Mouse (Mus musculus) gastrocnemius, adult 18-20 months (tissue): ENCODE data around the gene Tspear. TPM values are rescaled to one million over a fixed set of nuclear protein-coding genes. Genes with fewer than 3 reads are reported as not detected.
"Not testable (repeated sequence)": the region's sequence is repeated elsewhere in the genome, so short reads cannot be mapped to it uniquely, and the experiment has no call there.

Experiments
- DNase-seq: peaks from one replicate; pipeline ENCODE4 v3.0.0; 2021; ENCODE audit warnings: low spot score
- total RNA-seq, 2 experiments: library from RNA; stranded (reverse); gene quantifications; 2 replicates each; pipeline ENCODE4 v1.2.3; 2021

Tspear gene
- total RNA-seq, 2 experiments from 2014 or later = not detected

DNA sequence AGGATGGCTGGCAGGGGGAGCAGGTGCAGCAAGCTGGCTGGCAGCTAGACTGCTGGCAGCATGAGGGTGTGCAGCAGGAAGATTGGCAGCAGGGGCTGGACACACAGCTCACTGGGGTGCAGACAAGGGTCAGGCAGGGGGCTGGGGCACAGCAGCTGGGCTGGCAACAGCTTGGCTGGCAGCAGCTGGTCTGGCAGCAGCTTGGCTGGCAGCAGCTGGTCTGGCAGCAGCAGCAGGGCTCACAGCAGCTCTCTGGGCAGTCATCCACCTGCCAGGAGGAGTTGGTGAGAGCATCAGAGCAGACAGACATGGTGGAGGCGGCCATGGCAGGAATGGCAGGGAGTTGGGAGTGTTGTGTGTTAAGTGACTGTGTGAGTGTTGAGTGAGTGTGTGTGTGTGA is 101.5 kb downstream of the Tspear start, which contains the start of gene Gm7137:
Gene Gm7137, minus strand, starts transcription at position 325 of the 400 bp plus-strand sequence.
- not testable (repeated sequence) for DNase-seq

DNA sequence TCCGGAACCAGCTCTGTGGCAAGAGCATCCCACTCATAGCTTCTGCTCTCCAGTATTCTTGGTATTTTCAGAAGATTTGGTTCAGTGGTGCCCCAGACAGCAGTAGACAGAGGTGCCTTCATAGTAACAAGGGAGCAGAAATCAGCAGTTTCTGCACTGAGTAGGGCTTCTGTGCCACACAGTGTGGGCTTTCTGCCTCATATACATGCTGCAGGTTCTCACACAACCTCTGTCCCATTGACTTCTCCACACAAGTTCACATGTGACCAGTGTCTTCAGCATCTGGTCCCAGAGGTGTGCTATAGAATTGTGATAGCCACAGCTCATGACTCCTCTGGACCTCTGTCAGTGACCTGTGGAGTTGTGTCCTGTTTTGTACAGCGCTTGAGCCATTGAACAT is 102.3 kb downstream of the Tspear start:
- DNase-seq = no peak

DNA sequence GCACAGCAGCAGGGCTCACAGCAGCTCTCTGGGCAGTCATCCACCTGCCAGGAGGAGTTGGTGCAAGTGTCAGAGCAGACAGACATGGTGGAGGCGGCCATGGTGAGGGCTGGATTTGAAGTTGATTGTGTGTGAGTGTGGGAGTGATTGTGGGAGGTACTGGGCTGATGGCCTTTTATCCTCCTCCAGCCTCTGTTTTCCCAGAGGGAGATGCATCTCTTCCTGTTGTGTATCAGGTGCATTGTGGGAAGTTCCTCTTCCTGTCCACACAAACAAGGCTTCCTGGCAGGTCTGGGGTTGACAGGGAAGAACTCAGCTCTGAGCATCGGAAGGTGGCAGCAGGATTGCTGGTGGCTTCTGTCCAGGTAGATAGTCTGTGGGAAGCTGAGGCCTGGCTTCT is 108.6 kb downstream of the Tspear start, which contains the start of gene Gm9639:
Gene Gm9639, minus strand, starts transcription at position 101 of the 400 bp plus-strand sequence.
- DNase-seq = no peak

DNA sequence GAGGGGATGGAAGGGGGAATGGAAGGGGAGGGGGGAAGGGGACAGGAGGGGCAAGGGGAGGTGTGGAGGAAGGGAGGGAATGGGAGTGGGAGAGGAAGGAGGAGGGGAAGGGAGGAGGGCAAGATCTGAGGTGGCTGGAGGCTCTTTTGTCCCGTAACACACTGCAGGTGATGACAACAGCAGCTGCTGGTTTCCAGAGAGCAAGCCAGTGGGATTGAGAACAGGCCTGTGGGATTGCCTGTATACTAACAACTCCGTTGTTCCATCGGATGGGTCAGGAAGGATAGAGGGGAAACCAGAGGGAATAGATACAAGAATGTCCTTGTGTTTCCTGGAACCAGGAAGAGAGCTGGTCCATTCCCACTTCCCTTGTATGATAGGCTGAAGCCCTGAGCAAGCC is 111.3 kb downstream of the Tspear start:
- no peak for DNase-seq

DNA sequence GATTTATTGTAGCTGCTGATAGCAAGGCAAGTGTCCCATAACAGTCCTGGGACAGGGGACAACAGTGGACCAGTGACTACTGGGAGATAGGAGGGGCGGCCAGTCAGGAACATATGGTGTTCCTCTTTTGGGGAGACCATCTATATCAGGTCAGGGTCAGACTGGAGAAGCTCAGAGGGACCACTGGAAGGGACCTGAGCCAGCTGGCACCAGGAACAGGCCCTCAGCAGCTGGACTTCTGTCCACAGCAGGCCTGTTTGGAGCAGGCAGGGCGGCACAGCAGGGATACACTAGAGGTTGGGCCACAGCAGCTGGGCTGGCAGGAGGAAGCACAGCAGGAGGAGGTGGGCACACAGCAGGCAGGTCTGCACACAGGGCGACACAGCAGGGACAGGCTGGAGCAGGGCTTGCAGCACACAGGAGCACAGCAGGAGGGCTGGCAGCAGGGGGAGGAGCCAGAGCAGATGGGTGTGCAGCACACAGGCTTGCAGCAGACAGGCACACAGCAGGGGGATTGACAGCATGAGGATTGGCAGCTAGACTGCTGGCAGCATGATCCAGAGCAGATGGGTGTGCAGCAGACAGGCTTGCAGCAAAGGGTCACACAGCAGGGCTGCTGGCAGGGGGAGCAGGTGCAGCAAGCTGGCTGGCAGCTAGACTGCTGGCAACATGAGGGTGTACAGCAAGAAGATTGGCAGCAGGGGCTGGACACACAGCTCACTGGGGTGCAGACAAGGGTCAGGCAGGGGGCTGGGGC is 112.0 kb downstream of the Tspear start:
- DNase-seq = not testable (repeated sequence)

DNA sequence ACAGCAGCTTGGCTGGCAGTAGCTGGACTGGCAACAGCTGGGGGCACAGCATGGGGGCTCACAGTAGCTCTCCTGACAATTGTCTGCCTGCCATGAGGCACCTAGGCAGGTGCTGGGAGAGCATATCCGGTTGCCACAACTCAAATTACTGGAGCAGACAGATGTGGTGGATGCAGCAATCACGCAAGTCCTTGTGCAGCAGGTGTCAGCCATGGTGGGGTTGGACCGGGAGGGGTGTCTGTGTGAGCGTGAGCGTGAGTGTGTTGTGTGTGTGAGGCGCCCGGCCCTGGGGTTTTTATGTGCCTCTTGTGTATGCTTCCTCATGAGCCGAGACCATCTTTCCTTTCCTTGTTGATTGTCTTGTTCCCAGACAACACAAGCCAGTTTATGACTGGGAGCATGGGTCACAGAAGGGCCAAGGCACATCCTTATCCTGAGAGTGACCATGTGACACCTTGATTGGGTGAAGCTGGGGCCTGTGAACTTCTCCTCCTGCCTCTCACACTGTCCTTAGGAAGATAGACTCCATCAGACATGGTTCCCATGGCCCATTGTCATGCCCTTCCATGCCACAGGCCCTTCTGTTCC is 112.6 kb downstream of the Tspear start, which contains the start of gene Gm19668:
Gene Gm19668, minus strand, starts transcription at position 213 of the 588 bp plus-strand sequence.
- no peak for DNase-seq

DNA sequence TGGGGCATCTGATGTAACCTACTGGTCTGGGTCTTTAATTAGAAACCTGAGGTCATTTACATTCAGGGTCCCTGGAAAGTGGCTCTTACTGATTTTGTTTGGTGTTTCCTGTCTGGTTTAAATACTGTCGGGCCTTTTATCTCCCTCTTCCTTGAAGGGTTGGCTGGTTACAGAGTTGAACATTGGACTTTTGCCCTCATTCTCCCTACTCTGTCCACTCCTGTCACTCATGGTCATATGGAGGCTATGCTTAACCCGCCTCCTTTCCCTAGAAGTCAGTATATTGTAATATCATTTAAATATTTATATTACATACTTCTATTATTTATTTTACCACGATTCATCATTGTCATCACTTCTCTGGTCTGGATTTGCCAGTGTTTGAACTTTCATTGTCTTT is 117.7 kb downstream of the Tspear start:
- DNase-seq = no peak

DNA sequence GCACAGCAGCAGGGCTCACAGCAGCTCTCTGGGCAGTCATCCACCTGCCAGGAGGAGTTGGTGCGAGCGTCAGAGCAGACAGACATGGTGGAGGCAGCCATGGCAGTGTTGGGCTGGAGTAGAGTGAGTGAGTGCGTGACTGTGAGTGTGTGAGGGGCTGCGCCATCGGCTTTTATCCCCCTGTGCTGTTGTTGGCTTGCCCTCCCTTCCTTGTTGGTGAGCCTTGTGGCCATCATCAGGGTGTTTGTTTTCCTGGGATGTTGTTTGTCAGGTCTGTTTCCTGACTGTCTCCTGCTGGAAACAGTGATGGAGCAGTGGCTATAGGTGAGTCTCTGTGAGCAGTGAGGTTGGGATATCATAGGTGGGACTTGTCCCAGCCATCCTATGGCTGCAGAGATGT is 125.4 kb downstream of the Tspear start, which contains the start of gene Gm9507:
Gene Gm9507, minus strand, starts transcription at position 101 of the 400 bp plus-strand sequence.
- no peak for DNase-seq

DNA sequence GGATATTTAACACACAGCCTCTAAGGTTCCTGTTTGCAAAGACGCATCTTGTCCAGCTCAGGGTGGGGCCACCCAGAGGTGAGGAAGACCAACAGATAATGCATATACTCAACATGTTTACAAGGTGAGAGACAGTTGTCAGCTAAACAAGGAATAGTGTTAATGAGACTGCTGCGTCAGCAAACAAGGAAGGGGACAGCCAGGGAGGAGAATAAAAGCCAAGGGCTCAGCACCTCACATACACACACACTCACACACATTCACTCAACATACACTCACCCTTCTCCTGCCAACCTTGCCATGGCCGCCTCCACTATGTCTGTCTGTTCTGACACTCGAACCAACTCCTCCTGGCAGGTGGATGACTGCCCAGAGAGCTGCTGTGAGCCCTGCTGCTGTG is 128.0 kb downstream of the Tspear start, which contains the start of gene Gm2696:
Gene Gm2696, plus strand, starts transcription at position 301 of the 400 bp plus-strand sequence.
- DNase-seq = no peak

DNA sequence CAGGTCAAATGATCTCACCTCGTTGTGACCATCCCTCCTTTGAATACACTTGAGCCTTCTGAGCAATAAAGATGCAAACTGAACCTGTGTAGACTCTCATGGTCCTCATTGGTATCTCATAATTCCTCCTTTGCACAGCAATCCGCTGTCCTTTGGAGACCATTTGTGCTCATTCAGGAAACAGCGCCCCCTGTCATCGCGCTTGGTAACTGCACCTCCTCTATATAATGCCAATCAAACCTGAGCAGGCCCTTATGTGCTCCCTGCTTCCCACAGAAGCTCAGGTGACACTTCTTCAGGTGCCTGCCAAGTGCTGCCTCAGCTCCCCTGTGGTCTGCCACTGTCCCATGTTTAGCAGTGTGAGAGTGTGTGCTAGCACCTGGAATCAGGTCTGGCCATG is 129.1 kb downstream of the Tspear start:
- DNase-seq = no peak

DNA sequence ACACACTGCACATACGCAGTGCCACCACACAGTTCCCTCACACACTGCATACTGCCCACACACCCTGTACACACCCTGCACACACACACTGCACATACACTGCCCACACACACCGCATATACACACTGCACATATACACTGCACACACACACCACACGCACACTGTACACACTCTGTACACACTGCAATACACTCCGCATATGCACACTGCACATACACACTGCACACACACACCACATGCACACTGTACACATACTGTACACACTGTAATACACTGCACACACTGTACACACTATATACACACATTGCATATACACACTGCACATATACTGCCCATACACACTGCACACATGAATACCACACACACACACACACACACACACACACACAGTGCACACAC is 132.2 kb downstream of the Tspear start:
- no peak for DNase-seq

DNA sequence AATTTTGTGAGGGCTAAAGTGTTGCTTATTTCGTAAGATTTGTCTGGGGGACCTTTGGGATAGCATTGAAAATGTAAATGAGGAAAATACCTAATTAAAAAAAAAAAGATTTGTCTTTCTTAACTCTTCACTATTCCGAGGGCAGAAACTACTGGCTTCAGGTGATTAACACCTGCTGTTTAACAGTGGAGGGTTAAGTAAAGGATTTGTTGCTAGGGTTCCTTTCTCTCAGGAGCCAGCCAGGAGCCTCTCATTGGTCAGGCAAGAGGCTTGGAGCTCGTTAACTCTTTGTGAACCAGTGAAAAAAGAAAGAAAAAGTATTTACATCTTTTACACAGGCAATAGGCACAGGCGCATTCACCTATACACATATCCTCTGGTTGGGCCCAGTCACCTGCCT is 132.8 kb downstream of the Tspear start:
- no peak for DNase-seq

DNA sequence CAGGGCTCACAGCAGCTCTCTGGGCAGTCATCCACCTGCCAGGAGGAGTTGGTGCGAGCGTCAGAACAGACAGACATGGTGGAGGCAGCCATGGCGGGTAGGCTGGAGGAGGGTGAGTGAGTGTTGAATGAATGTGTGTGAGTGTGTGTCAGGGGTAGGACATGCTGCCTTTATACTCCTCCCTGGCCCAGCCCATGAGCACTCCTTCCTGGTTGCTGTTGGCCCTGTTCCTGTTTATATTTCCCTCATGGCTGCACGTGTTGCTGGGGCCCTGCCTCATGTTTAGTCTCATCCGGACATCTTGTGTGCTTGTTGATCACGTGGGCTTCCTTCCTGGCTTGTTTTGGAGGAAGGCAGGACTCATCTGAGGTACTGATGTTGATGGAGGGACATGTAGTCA is 140.6 kb downstream of the Tspear start, which contains the start of gene Krtap10-4:
Gene Krtap10-4, minus strand, starts transcription at position 145 of the 400 bp plus-strand sequence.
- DNase-seq = no peak

DNA sequence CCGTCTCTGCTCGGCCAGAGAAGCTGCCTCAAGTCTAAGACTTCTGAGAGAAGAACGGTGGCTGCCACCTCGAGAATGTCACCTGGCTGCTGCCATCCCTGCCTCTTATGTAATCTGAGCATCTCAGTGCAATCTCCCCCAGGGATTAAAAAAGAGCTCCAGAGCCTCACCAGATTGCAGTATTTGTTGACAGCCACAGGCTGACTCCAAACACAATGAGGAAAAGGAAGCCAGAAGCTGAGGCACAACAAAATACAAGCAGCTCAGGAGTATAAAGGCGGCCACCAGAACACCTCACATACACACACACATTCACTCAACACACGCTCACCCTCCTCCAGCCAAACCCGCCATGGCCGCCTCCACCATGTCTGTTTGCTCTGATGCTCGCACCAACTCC is 149.3 kb downstream of the Tspear start, which contains the start of gene Krtap10-10:
Gene Krtap10-10, plus strand, starts transcription at position 301 of the 400 bp plus-strand sequence.
- DNase-seq = no peak

DNA sequence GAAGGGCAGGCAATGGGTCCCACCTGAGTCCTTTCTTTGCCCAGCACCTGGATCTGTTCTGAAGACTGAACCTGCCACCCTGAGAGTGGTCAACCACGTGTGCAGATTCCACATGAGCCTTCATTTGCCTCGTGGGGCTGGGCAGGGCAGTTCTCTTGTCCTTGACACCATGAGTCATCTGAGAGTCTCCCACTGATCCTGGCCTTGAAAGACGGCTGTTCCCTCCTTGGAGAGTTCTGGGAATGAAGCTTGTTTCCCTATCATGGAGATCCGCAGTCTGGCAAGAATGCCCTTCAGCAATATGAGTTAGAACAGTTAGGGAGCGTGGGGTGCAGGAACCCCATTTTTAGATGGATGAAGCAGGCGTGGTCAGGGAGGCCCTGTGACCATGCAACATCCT is 152.6 kb downstream of the Tspear start:
- DNase-seq = no peak

DNA sequence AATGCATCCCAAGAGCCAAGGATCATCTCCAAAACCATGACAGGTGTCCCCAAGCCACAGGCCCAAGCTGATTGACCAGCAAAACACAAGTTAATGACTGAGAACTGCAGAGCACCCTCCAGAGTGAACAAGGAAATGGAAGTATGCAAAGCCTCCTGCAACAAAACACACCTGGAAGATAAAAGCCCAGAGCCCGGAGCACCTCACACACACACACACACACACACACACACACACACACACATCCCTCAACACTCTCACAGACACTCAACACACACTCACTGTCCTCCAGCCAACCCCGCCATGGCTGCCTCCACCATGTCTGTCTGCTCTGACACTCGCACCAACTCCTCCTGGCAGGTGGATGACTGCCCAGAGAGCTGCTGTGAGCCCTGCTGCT is 160.1 kb downstream of the Tspear start, which contains the start of gene Gm36176:
Gene Gm36176, plus strand, starts transcription at position 301 of the 400 bp plus-strand sequence.
- no peak for DNase-seq

DNA sequence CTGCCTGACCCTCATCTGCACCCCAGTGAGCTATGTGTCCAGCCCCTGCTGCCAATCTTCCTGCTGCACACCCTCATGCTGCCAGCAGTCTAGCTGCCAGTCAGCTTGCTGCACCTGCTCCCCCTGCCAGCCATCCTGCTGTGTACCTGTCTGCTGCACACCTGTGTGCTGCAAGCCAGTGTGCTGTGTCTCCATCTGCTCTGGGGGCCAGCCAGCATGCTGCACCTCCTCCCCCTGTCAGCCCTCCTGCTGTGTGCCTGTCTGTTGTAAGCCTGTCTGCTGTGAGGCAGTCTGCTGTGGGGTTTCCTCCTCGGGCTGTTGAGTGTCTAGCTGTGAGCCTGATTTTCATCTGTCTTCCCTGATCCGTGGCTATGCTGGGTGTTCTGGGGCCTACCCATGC is 160.6 kb downstream of the Tspear start:
- DNase-seq = no peak

DNA sequence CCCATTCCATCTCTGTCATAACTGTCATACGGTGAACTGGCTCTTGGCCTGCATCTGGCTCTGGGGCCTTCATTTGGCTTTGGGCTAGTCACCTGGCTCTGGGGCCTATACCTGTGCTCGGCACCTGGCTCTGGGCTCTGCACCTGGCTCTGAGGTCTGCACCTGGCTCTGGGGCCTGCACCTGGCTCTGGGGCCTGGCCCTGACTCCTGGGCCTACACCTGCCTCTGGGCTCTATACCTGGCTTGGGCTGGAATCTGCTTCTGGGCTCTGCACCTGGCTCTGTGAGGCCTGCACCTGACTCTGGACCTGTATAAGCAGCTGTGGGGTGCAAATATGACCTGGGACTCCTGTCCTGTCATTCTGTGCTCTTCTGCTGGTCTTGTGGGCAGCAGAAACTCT is 161.2 kb downstream of the Tspear start:
- no peak for DNase-seq

DNA sequence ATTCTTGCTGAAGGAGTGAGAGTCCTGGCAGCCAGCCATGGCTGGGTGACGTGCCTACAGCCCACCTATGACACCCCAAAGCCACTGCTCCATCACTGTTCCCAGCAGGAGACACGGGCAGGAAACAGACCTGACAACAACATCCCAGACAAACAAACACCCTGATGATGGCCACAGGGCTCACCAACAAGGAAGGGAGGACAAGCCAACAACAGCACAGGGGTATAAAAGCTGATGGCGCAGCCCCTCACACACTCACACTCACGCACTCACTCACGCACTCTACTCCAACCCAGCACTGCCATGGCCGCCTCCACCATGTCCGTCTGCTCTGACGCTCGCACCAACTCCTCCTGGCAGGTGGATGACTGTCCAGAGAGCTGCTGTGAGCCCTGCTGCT is 166.2 kb downstream of the Tspear start, which contains the start of gene Gm10318:
Gene Gm10318, plus strand, starts transcription at position 301 of the 400 bp plus-strand sequence.
- no peak for DNase-seq

DNA sequence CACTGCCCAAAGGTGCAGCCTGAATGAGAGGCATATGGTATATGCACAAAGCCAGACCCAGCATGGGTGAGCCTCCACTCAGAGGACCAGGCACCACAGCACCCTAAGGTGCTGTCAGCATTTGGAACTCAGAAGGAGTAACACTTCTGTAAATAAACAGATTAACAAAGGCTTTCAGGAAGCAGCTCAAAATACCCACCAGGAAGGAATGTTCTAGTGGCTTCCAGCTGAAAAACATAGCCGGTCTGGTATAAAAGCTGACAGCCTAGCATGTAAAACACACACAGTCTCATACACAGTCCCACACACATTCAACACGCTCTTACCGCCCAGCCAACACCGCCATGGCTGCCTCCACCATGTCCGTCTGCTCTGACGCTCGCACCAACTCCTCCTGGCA is 175.3 kb downstream of the Tspear start, which contains the start of gene Gm3285:
Gene Gm3285, plus strand, starts transcription at position 301 of the 400 bp plus-strand sequence.
- DNase-seq = no peak

DNA sequence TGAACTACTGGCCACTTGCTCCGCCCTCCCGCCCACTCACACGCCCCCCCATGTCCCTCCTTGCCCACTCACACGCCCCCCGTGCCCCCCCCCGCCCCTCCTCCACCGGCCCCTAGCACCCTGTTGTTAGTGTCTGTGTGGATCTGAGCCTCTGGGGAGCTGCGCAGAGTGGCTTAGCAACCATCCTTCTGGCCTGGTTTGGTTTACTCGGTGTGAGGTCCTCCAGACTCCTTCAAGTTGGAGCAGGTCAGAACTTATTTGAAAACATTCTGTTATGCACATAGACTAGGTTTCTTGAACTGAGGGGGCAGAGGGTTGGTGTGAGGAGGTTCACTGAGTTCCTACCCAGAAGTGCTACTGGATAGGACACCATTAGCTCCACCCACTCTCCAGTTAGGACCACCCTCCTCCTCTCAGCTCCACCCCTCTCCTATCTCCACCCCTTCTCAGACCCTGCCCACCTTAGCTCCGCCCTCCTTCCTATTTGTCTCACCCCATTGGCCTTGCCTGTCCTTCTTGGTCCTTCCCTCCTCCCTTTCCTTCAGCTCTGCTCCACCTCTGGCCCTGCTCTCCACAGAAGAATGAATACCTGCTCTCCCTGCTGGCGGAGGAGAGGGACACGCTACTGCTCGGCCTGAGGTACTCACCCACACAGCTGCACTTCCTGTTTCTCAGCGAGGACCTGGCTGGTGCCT is 177.8 kb downstream of the Tspear start:
- DNase-seq = no peak

DNA sequence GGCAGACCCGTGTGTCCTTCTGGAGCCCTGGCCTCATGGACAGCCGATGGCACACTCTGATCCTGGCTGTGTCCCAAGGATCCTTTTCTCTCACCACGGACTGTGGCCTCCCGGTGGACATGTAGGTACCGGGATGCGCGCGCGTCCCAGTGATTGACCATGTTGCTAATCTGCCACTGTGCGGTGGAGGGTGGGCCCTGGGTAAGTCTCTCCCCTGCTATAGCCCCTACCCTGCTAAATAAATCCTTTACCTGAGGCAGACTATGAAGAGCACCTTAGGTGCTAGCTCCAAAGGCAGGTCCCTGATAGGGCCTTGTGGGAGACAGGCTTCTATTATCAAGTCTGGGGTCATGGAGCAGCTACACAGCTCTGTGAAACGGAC is 178.4 kb downstream of the Tspear start:
- no peak for DNase-seq
